Mouse (Mus musculus): ENCODE measurements around the gene Btnl9.
A peak's percentile ranks its signal among the peaks of the same experiment; 100 is the strongest.
"Not testable (repeated sequence)": the region's sequence is repeated elsewhere in the genome, so short reads cannot be mapped to it uniquely, and the experiment has no call there.

Gene Btnl9

GRCm38 (mm10) chr11:49186955-49187488 is at the start of gene Btnl9:
TSS of gene Btnl9 (minus strand) at chr11:49187159.
- DNase-seq (ENCODE audit: low spot score): no peak

GRCm38 (mm10) chr11:49235459-49236207 is 48.7 kb upstream of the Btnl9 start:
- DNase-seq (ENCODE audit: low spot score): no peak

- DNase-seq (ENCODE audit: low spot score): no peak
These were observed 45.8 kb upstream of the Btnl9 start for GRCm38 (mm10) chr11:49232781-49233180.

- no peak for DNase-seq (ENCODE audit: low spot score)
These were observed 37.5 kb upstream of the Btnl9 start for GRCm38 (mm10) chr11:49224455-49224854.

GRCm38 (mm10) chr11:49219271-49219670 is 32.3 kb upstream of the Btnl9 start:
- DNase-seq (ENCODE audit: low spot score): no peak

GRCm38 (mm10) chr11:49213505-49213904 is 26.5 kb upstream of the Btnl9 start:
- no peak for DNase-seq (ENCODE audit: low spot score)

GRCm38 (mm10) chr11:49212577-49212976 is 25.6 kb upstream of the Btnl9 start:
- no peak for DNase-seq (ENCODE audit: low spot score)

- DNase-seq (ENCODE audit: low spot score): no peak
These were observed 20.5 kb upstream of the Btnl9 start for GRCm38 (mm10) chr11:49207495-49207894.

GRCm38 (mm10) chr11:49205080-49205590 is 18.2 kb upstream of the Btnl9 start:
- no peak for DNase-seq (ENCODE audit: low spot score)

- no peak for DNase-seq (ENCODE audit: low spot score)
These were observed 17.0 kb upstream of the Btnl9 start for GRCm38 (mm10) chr11:49203771-49204497.

- peak; percentile 94 for DNase-seq (ENCODE audit: low spot score)
These were observed 16.3 kb upstream of the Btnl9 start, which contains the start of gene Zfp62 for GRCm38 (mm10) chr11:49203129-49203768. TSS of gene Zfp62 (plus strand) at chr11:49203292.

- no peak for DNase-seq (ENCODE audit: low spot score)
These were observed 15.6 kb upstream of the Btnl9 start for GRCm38 (mm10) chr11:49202523-49203061.

GRCm38 (mm10) chr11:49202071-49202470 is 15.1 kb upstream of the Btnl9 start:
- DNase-seq (ENCODE audit: low spot score): no peak

GRCm38 (mm10) chr11:49201142-49201541 is 14.2 kb upstream of the Btnl9 start:
- DNase-seq (ENCODE audit: low spot score): no peak

GRCm38 (mm10) chr11:49200666-49201065 is 13.7 kb upstream of the Btnl9 start:
- DNase-seq (ENCODE audit: low spot score): no peak

- DNase-seq (ENCODE audit: low spot score): no peak
These were observed 8.9 kb upstream of the Btnl9 start for GRCm38 (mm10) chr11:49195819-49196322.

GRCm38 (mm10) chr11:49194771-49195170 is 7.8 kb upstream of the Btnl9 start:
- DNase-seq (ENCODE audit: low spot score): not testable (repeated sequence)

GRCm38 (mm10) chr11:49191083-49191482 is 4.1 kb upstream of the Btnl9 start:
- no peak for DNase-seq (ENCODE audit: low spot score)

- peak; percentile 74 for DNase-seq (ENCODE audit: low spot score)
These were observed 2.8 kb upstream of the Btnl9 start for GRCm38 (mm10) chr11:49189737-49190136.

- DNase-seq (ENCODE audit: low spot score): no peak
These were observed 742 bp upstream of the Btnl9 start for GRCm38 (mm10) chr11:49187701-49188100.

- no peak for DNase-seq (ENCODE audit: low spot score)
These were observed 507 bp downstream of the Btnl9 start for GRCm38 (mm10) chr11:49186452-49186851.

GRCm38 (mm10) chr11:49183172-49183571 is 3.8 kb downstream of the Btnl9 start:
- DNase-seq (ENCODE audit: low spot score): no peak

All from layer of hippocampus, adult 11-12 months (tissue).